In genomic region chr6:148116907-148117306, GRCm38 (mm10) we compare ENCODE assay signal across 20 mouse cellular contexts.
DNase-seq lines count a peak whose midpoint lies in the region; ATAC-seq lines count a peak whose summit lies in the region.
"Had no signal": no experiment of that assay in that cellular context is flagged by ENCODE, and none has a peak within 500 bp of the region (broad histone marks: within the 10 kb centered on the region; RNA-seq: fewer than 3 reads in every experiment).

No protein-coding gene starts in this region.

- no peak overlapping the region for H3K27ac ChIP-seq in heart, embryonic 10.5 days
- H3K27ac ChIP-seq in kidney, embryonic 15.5 days = no peak overlapping the region
- peak overlapping the region; percentile 69 for H3K27ac ChIP-seq in lung, embryonic 15.5 days
- H3K27ac ChIP-seq: embryonic facial prominence, embryonic 10.5 days; forebrain, embryonic 13.5 days; heart, embryonic 15.5 days; hindbrain, embryonic 13.5 days had no signal

- intact Hi-C loops in left cerebral cortex, postnatal 36 days (cut with DNase I) = no loop called here

- no peak overlapping the region for H3K9ac ChIP-seq in kidney, embryonic 15.5 days
- no peak overlapping the region for H3K9ac ChIP-seq in lung, embryonic 15.5 days
- H3K9ac ChIP-seq: forebrain, embryonic 13.5 days; forebrain, postnatal 0 days; heart, embryonic 15.5 days; hindbrain, embryonic 13.5 days had no signal

- H3K4me2 ChIP-seq in kidney, embryonic 15.5 days = no peak overlapping the region
- no peak overlapping the region for H3K4me2 ChIP-seq in lung, embryonic 15.5 days
- H3K4me2 ChIP-seq: forebrain, embryonic 13.5 days; heart, embryonic 15.5 days; hindbrain, embryonic 13.5 days had no signal

- no peaks in the 10 kb centered on the region for H3K36me3 ChIP-seq in heart, embryonic 10.5 days
- no peaks in the 10 kb centered on the region for H3K36me3 ChIP-seq in kidney, embryonic 15.5 days
- H3K36me3 ChIP-seq in lung, embryonic 15.5 days = no peaks in the 10 kb centered on the region
- H3K36me3 ChIP-seq: embryonic facial prominence, embryonic 10.5 days; heart, embryonic 15.5 days; hindbrain, embryonic 13.5 days had no signal

- no peaks in the 10 kb centered on the region for H3K4me1 ChIP-seq in heart, embryonic 10.5 days
- no peaks in the 10 kb centered on the region for H3K4me1 ChIP-seq in kidney, embryonic 15.5 days
- H3K4me1 ChIP-seq in lung, embryonic 15.5 days = peaks cover 6% of the 10 kb centered on the region
- H3K4me1 ChIP-seq: embryonic facial prominence, embryonic 10.5 days; forebrain, embryonic 13.5 days; heart, embryonic 15.5 days had no signal

- ATAC-seq in kidney, embryonic 15.5 days (replicated peaks; ENCODE audit: low FRiP score) = no peak
- no peak for ATAC-seq in lung, embryonic 15.5 days (ENCODE audit: borderline replicate concordance, extremely low read depth, low FRiP score, low TSS enrichment)
- ATAC-seq: activated CD4-positive, CD25-positive, alpha-beta regulatory T cell, adult 4 months; forebrain, embryonic 13.5 days; forebrain, postnatal 0 days; Patski had no signal

- H3K9me3 ChIP-seq in heart, embryonic 10.5 days = no peaks in the 10 kb centered on the region
- no peaks in the 10 kb centered on the region for H3K9me3 ChIP-seq in kidney, embryonic 15.5 days (replicated peaks)
- H3K9me3 ChIP-seq in lung, embryonic 15.5 days = no peaks in the 10 kb centered on the region
- H3K9me3 ChIP-seq: embryonic facial prominence, embryonic 10.5 days; forebrain, embryonic 13.5 days; heart, embryonic 15.5 days; hindbrain, embryonic 13.5 days had no signal

- no peaks in the 10 kb centered on the region for H3K27me3 ChIP-seq in heart, embryonic 10.5 days (ENCODE audit: insufficient read depth, poor library complexity, severe bottlenecking)
- no peaks in the 10 kb centered on the region for H3K27me3 ChIP-seq in kidney, embryonic 15.5 days
- H3K27me3 ChIP-seq in lung, embryonic 15.5 days = no peaks in the 10 kb centered on the region
- H3K27me3 ChIP-seq: CH12.LX; forebrain, embryonic 13.5 days; heart, embryonic 15.5 days; hindbrain, embryonic 13.5 days had no signal

- DNase-seq in heart, embryonic 10.5 days (ENCODE audit: low spot score) = peak; percentile 42
- no peak for DNase-seq in heart, adult 9 months (ENCODE audit: low spot score in 2 of 2)
- DNase-seq in kidney, adult 9 months = peak; percentile 40
- DNase-seq in lung, postnatal 36 days = no peak
- no peak for DNase-seq in left cerebral cortex, postnatal 36 days (ENCODE audit: low spot score in 2 of 2)
- DNase-seq: adrenal gland, postnatal 25 days; cerebellum, adult 2 months; cerebellum, postnatal 10 days; forebrain, postnatal 0 days; gastrocnemius, postnatal 14 days; heart, postnatal 14 days had no signal

- WGBS in heart, embryonic 10.5 days = 85% methylated on average over 3 of the region's 3 CpGs
- 88% methylated on average over 3 of the region's 3 CpGs for WGBS in kidney, embryonic 15.5 days
- WGBS in lung, embryonic 15.5 days = 51% methylated on average over 3 of the region's 3 CpGs

- no peak overlapping the region for H3K4me3 ChIP-seq in heart, embryonic 10.5 days
- no peak overlapping the region for H3K4me3 ChIP-seq in kidney, embryonic 15.5 days (replicated peaks)
- H3K4me3 ChIP-seq in lung, embryonic 15.5 days = no peak overlapping the region
- H3K4me3 ChIP-seq: embryonic facial prominence, embryonic 10.5 days; forebrain, embryonic 13.5 days; heart, embryonic 15.5 days; hindbrain, embryonic 13.5 days had no signal

Comparison
In these comparisons a context has a peak if more than half of its experiments do, and no peak if none do; other contexts are left out.
1. DNase-seq: peak in heart, embryonic 10.5 days (single experiment) and kidney, adult 9 months (single experiment); none in heart, adult 9 months (0 of 2), lung, postnatal 36 days (single experiment) and left cerebral cortex, postnatal 36 days (0 of 2).